ENCODE assay signal across 29 mouse cellular contexts in the genomic region with DNA sequence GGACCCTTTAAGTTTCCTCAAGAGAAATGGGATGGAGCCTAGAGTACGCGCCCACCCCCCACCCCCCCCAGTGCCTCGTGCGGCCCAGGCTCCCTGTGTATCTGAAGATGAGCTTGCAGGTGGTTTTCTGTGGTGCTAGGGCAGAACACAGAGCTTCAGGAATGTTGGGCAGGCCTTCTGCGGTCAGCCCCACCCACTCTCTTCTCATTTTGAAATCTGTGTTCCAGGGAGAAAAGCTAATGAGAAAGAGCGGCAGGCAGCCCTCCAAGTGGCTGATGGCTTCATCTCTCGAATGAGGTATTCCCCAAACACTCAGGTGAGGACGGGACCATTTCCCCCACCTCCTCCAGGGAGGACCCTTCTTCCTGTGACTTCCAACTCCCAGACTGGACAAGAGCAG. TPM values are rescaled to one million over a fixed set of nuclear protein-coding genes. Genes with fewer than 3 reads are reported as not detected.
"Had no signal": no experiment of that assay in that cellular context is flagged by ENCODE, and none has a peak within 500 bp of the region (broad histone marks: within the 10 kb centered on the region; RNA-seq: fewer than 3 reads in every experiment).

No protein-coding gene starts in this region.

- H3K9ac ChIP-seq: heart, embryonic 12.5 days; hindbrain, embryonic 12.5 days; hindbrain, embryonic 14.5 days; intestine, embryonic 15.5 days; kidney, embryonic 15.5 days; limb, embryonic 13.5 days; limb, embryonic 15.5 days had no signal

- H3K27me3 ChIP-seq: heart, embryonic 12.5 days; hindbrain, embryonic 12.5 days; intestine, embryonic 15.5 days; kidney, embryonic 15.5 days; limb, embryonic 13.5 days; limb, embryonic 15.5 days had no signal

- H3K4me2 ChIP-seq: heart, embryonic 12.5 days; hindbrain, embryonic 12.5 days; hindbrain, embryonic 14.5 days; intestine, embryonic 15.5 days; kidney, embryonic 15.5 days; limb, embryonic 13.5 days; limb, embryonic 15.5 days had no signal

- H3K4me3 ChIP-seq: heart, adult 2 months; heart, embryonic 10.5 days; heart, embryonic 12.5 days; hindbrain, embryonic 10.5 days; hindbrain, embryonic 12.5 days; intestine, embryonic 15.5 days; kidney, embryonic 15.5 days; limb, embryonic 13.5 days; limb, embryonic 15.5 days had no signal

- H3K9me3 ChIP-seq: heart, embryonic 10.5 days; heart, embryonic 12.5 days; hindbrain, embryonic 10.5 days; hindbrain, embryonic 12.5 days; intestine, embryonic 15.5 days; kidney, embryonic 15.5 days; limb, embryonic 13.5 days; limb, embryonic 15.5 days had no signal

- H3K36me3 ChIP-seq: heart, embryonic 10.5 days; heart, embryonic 12.5 days; hindbrain, embryonic 10.5 days; hindbrain, embryonic 12.5 days; intestine, embryonic 15.5 days; limb, embryonic 13.5 days; limb, embryonic 15.5 days had no signal

- H3K27ac ChIP-seq: heart, adult 2 months; heart, embryonic 10.5 days; hindbrain, embryonic 10.5 days; hindbrain, embryonic 12.5 days; hindbrain, embryonic 14.5 days; intestine, embryonic 15.5 days; kidney, embryonic 15.5 days; kidney, postnatal 0 days; limb, embryonic 13.5 days; limb, embryonic 15.5 days had no signal

- DNase-seq: gastrocnemius, postnatal 14 days; gastrocnemius, postnatal 36 days; heart, adult 11 months; heart, adult 2 months; heart, postnatal 10 days; heart, postnatal 4 days; kidney, adult 18-20 months; kidney, adult 9 months; kidney, postnatal 14 days; kidney, postnatal 36 days; layer of hippocampus, adult 9-11 months; layer of hippocampus, postnatal 36 days; left cerebral cortex, postnatal 4 days had no signal

- ATAC-seq: hindbrain, embryonic 16.5 days; inflammation-experienced regulatory T-cells, adult 6 months; intestine, embryonic 15.5 days; intestine, postnatal 0 days had no signal

RNA-seq across cellular contexts. Expression of gene Sh2d6, which starts 39.3 kb away (rescaled TPM):
- polyA plus RNA-seq: heart, embryonic 10.5 days; heart, embryonic 12.5 days; heart, embryonic 14.5 days; heart, embryonic 16.5 days; inflammation-experienced regulatory T-cells, adult 6 months; kidney, postnatal 0 days; liver, adult 2 months had no signal
